Mouse (Mus musculus): ENCODE measurements around the gene Frmd4b. TPM values are rescaled to one million over a fixed set of nuclear protein-coding genes. Genes with fewer than 3 reads are reported as not detected.

Frmd4b gene
- polyA plus RNA-seq, 1 experiment from 2014 or later = 7.7 TPM

GRCm38 (mm10) chr6:97289838-97290237 is 327.5 kb downstream of the Frmd4b start:
- Histone ChIP-seq H3K9me3 (replicated peaks) (no peaks in the 10 kb centered on the region), H3K4me1 (peaks cover 17% of the 10 kb centered on the region; the same call in 1 of the 2 replicates), H3K36me3 (peaks cover 18% of the 10 kb centered on the region; the same call in 1 of the 2 replicates), H3K9ac (no peak overlapping the region), H3K27ac (no peak overlapping the region), H3K4me3 (no peak overlapping the region), H3K4me2 (no peak overlapping the region), H3K27me3 (replicated peaks) (no peaks in the 10 kb centered on the region)
- 79% methylated on average over 4 of the region's 4 CpGs for WGBS (ENCODE audit: insufficient replicate concordance)
- no peak for ATAC-seq

- 0 out of 2 replicates have a peak overlapping the region, but pooled peaks have one; percentile 45 for H3K27ac ChIP-seq
Observed at GRCm38 (mm10) chr6:97289316-97289820, 328.0 kb downstream of the Frmd4b start.

GRCm38 (mm10) chr6:97288047-97288855 is 329.1 kb downstream of the Frmd4b start:
- H3K9ac ChIP-seq = no peak overlapping the region
- H3K27ac ChIP-seq = no peak overlapping the region
- no peak overlapping the region for H3K4me2 ChIP-seq
- no peaks in the 10 kb centered on the region for H3K9me3 ChIP-seq (replicated peaks)
- H3K4me1 ChIP-seq = peaks cover 17% of the 10 kb centered on the region; the same call in 1 of the 2 replicates
- no peak for ATAC-seq
- H3K36me3 ChIP-seq = peaks cover 18% of the 10 kb centered on the region; the same call in 1 of the 2 replicates
- H3K27me3 ChIP-seq (replicated peaks) = no peaks in the 10 kb centered on the region
- WGBS (ENCODE audit: insufficient replicate concordance) = 77% methylated on average over 19 of the region's 19 CpGs
- H3K4me3 ChIP-seq = no peak overlapping the region

More at GRCm38 (mm10) chr6:97289316-97289820, 328.0 kb downstream of the Frmd4b start:
- Histone ChIP-seq H3K4me2 (no peak overlapping the region), H3K9me3 (replicated peaks) (no peaks in the 10 kb centered on the region), H3K27me3 (replicated peaks) (no peaks in the 10 kb centered on the region), H3K36me3 (peaks cover 18% of the 10 kb centered on the region; the same call in 1 of the 2 replicates), H3K9ac (no peak overlapping the region), H3K4me1 (peaks cover 17% of the 10 kb centered on the region; the same call in 1 of the 2 replicates), H3K4me3 (no peak overlapping the region)
- no peak for ATAC-seq
- 35% methylated on average over 10 of the region's 10 CpGs for WGBS (ENCODE audit: insufficient replicate concordance)

- H3K4me3 ChIP-seq = no peak overlapping the region
- no peaks in the 10 kb centered on the region for H3K27me3 ChIP-seq (replicated peaks)
- no peak overlapping the region for H3K9ac ChIP-seq
- 76% methylated on average over 5 of the region's 5 CpGs for WGBS (ENCODE audit: insufficient replicate concordance)
- no peaks in the 10 kb centered on the region for H3K9me3 ChIP-seq (replicated peaks)
- no peak overlapping the region for H3K27ac ChIP-seq
- ATAC-seq = no peak
- H3K4me2 ChIP-seq = no peak overlapping the region
- peaks cover 12% of the 10 kb centered on the region; the same call in 1 of the 2 replicates for H3K36me3 ChIP-seq
- peaks cover 13% of the 10 kb centered on the region; the same call in 1 of the 2 replicates for H3K4me1 ChIP-seq
Observed at GRCm38 (mm10) chr6:97286332-97286731, 331.0 kb downstream of the Frmd4b start.

GRCm38 (mm10) chr6:97283676-97284075 is 333.7 kb downstream of the Frmd4b start:
- Histone ChIP-seq H3K27me3 (replicated peaks) (no peaks in the 10 kb centered on the region), H3K9me3 (replicated peaks) (no peaks in the 10 kb centered on the region), H3K27ac (no peak overlapping the region), H3K4me2 (no peak overlapping the region), H3K36me3 (peaks cover 10% of the 10 kb centered on the region; the same call in 1 of the 2 replicates), H3K4me3 (no peak overlapping the region), H3K4me1 (0 out of 2 replicates have a peak, but pooled peaks cover 3% of the 10 kb centered on the region), H3K9ac (no peak overlapping the region)
- ATAC-seq = no peak
- 63% methylated on average over 1 of the region's 1 CpGs for whole genome bisulfite sequencing (ENCODE audit: insufficient replicate concordance)

GRCm38 (mm10) chr6:97278878-97279277 is 338.5 kb downstream of the Frmd4b start:
- Histone ChIP-seq H3K9ac (no peak overlapping the region), H3K9me3 (replicated peaks) (no peaks in the 10 kb centered on the region), H3K36me3 (no peaks in the 10 kb centered on the region), H3K27me3 (replicated peaks) (no peaks in the 10 kb centered on the region), H3K4me1 (peaks cover 5% of the 10 kb centered on the region; the same call in 1 of the 2 replicates), H3K27ac (no peak overlapping the region), H3K4me2 (no peak overlapping the region), H3K4me3 (no peak overlapping the region)
- ATAC-seq = no peak
- WGBS (ENCODE audit: insufficient replicate concordance) = 69% methylated on average over 6 of the region's 6 CpGs

GRCm38 (mm10) chr6:97278014-97278787 is 339.1 kb downstream of the Frmd4b start:
- peak; percentile 63 for ATAC-seq
- no peak overlapping the region for H3K27ac ChIP-seq
- H3K27me3 ChIP-seq (replicated peaks) = no peaks in the 10 kb centered on the region
- no peaks in the 10 kb centered on the region for H3K36me3 ChIP-seq
- peak overlapping the region; percentile 32; the same call in 1 of the 2 replicates for H3K9ac ChIP-seq
- H3K4me2 ChIP-seq = peak overlapping the region; percentile 62
- H3K4me1 ChIP-seq = peaks cover 5% of the 10 kb centered on the region; the same call in 1 of the 2 replicates
- peak overlapping the region; percentile 18 for H3K4me3 ChIP-seq
- H3K9me3 ChIP-seq (replicated peaks) = no peaks in the 10 kb centered on the region
- WGBS (ENCODE audit: insufficient replicate concordance) = 6% methylated on average over 19 of the region's 19 CpGs

- Histone ChIP-seq H3K9ac (no peak overlapping the region), H3K4me3 (no peak overlapping the region), H3K27me3 (replicated peaks) (no peaks in the 10 kb centered on the region), H3K9me3 (replicated peaks) (no peaks in the 10 kb centered on the region), H3K36me3 (no peaks in the 10 kb centered on the region), H3K4me1 (peaks cover 5% of the 10 kb centered on the region; the same call in 1 of the 2 replicates), H3K27ac (no peak overlapping the region), H3K4me2 (no peak overlapping the region)
- WGBS (ENCODE audit: insufficient replicate concordance) = 50% methylated on average over 5 of the region's 5 CpGs
- ATAC-seq = no peak
Observed at GRCm38 (mm10) chr6:97276890-97277497, 340.3 kb downstream of the Frmd4b start.

- Histone ChIP-seq H3K4me3 (no peak overlapping the region), H3K27ac (no peak overlapping the region), H3K9ac (no peak overlapping the region), H3K36me3 (no peaks in the 10 kb centered on the region), H3K4me1 (peaks cover 5% of the 10 kb centered on the region; the same call in 1 of the 2 replicates), H3K9me3 (replicated peaks) (no peaks in the 10 kb centered on the region), H3K27me3 (replicated peaks) (no peaks in the 10 kb centered on the region), H3K4me2 (no peak overlapping the region)
- WGBS (ENCODE audit: insufficient replicate concordance) = 48% methylated on average over 4 of the region's 4 CpGs
- no peak for ATAC-seq
Observed at GRCm38 (mm10) chr6:97276366-97276765, 341.0 kb downstream of the Frmd4b start.

GRCm38 (mm10) chr6:97275760-97276159 is 341.6 kb downstream of the Frmd4b start:
- no peaks in the 10 kb centered on the region for H3K9me3 ChIP-seq (replicated peaks)
- H3K4me2 ChIP-seq = no peak overlapping the region
- WGBS (ENCODE audit: insufficient replicate concordance) = 53% methylated on average over 4 of the region's 4 CpGs
- no peak overlapping the region for H3K4me3 ChIP-seq
- peaks cover 5% of the 10 kb centered on the region; the same call in 1 of the 2 replicates for H3K4me1 ChIP-seq
- no peak overlapping the region for H3K27ac ChIP-seq
- no peaks in the 10 kb centered on the region for H3K27me3 ChIP-seq (replicated peaks)
- no peak for ATAC-seq
- no peak overlapping the region for H3K9ac ChIP-seq
- no peaks in the 10 kb centered on the region for H3K36me3 ChIP-seq

- Histone ChIP-seq H3K4me2 (no peak overlapping the region), H3K4me3 (no peak overlapping the region), H3K27ac (no peak overlapping the region), H3K9me3 (replicated peaks) (no peaks in the 10 kb centered on the region), H3K4me1 (peaks cover 5% of the 10 kb centered on the region; the same call in 1 of the 2 replicates), H3K36me3 (no peaks in the 10 kb centered on the region), H3K9ac (no peak overlapping the region), H3K27me3 (replicated peaks) (no peaks in the 10 kb centered on the region)
- ATAC-seq = no peak
- 61% methylated on average over 3 of the region's 3 CpGs for WGBS (ENCODE audit: insufficient replicate concordance)
Observed at GRCm38 (mm10) chr6:97273777-97274176, 343.6 kb downstream of the Frmd4b start.

Measured in liver, embryonic 12.5 days (tissue).